Mouse (Mus musculus) G1E-ER4 (cell line): Measurements from ENCODE around the gene Kif12. TPM values are rescaled to one million over a fixed set of nuclear protein-coding genes. Genes with fewer than 3 reads are reported as not detected.

Experiments used
- GATA1 ChIP-seq: IDR thresholded peaks from one replicate; pipeline ENCODE4 v1.8.0; 2012; ENCODE audit warnings: low read length, inconsistent platforms
- polyA plus RNA-seq: library from polyadenylated mRNA; stranded (reverse); fragments of >175 nt; gene quantifications from 2 replicates; pipeline ENCODE4 v1.2.3, GENCODE M21; 2012

Gene Kif12
- not detected in 2 replicates for polyA plus RNA-seq

- no peak for TF ChIP-seq GATA1
Measured at GRCm38 (mm10) chr4:63171969-63172685, at the start of gene Kif12. TSS of gene Kif12 (minus strand) at chr4:63172131.

GRCm38 (mm10) chr4:63221096-63221958, 49.4 kb upstream of the Kif12 start:
- no peak for TF ChIP-seq GATA1

DNA sequence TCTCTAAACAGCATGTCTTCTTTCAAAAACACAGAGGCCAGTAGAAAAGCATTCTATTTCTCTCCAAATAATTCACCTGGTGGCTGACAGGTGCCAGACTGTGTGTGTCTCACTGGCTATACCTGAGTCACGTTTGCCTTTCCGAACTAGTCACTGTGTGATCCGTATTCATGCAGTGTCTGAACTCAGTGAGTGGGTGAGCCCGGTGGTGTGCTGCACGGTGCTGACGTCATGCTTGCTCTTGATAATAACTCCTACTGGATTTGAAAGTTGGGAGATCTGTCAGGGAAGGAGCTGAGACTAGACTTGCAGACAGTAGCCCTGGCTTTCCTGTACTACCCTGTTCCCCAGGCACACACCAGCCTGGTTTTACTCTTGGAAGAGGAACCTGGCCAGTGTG, 47.7 kb upstream of the Kif12 start:
- TF ChIP-seq GATA1 = no peak

- TF ChIP-seq GATA1 = no peak
Measured at GRCm38 (mm10) chr4:63219059-63219458, 47.1 kb upstream of the Kif12 start.

DNA sequence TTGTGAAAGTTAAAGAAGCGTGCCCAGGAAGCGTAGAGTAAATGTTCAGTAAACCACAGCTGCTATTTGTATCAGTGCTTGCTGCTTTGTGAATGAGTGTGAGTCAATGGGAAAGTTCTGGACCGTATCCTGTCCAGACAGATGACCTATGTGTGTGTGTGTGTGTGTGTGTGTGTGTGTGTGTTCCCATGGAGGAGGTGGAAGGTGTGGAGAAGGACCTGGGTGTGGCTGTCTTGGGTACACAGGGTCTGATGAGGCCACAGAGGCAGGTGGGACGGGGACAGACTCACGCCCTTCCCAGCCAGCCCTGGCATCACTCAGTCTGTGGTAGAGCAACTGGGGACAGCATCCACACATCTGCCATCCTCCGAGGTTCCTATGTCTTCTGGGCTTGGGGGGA, 45.6 kb upstream of the Kif12 start:
- no peak for TF ChIP-seq GATA1

- no peak for TF ChIP-seq GATA1
Measured at GRCm38 (mm10) chr4:63216566-63216965, 44.6 kb upstream of the Kif12 start.

- TF ChIP-seq GATA1 = no peak
Measured at GRCm38 (mm10) chr4:63215993-63216531, 44.1 kb upstream of the Kif12 start.

GRCm38 (mm10) chr4:63215185-63215992, 43.5 kb upstream of the Kif12 start:
- no peak for TF ChIP-seq GATA1

DNA sequence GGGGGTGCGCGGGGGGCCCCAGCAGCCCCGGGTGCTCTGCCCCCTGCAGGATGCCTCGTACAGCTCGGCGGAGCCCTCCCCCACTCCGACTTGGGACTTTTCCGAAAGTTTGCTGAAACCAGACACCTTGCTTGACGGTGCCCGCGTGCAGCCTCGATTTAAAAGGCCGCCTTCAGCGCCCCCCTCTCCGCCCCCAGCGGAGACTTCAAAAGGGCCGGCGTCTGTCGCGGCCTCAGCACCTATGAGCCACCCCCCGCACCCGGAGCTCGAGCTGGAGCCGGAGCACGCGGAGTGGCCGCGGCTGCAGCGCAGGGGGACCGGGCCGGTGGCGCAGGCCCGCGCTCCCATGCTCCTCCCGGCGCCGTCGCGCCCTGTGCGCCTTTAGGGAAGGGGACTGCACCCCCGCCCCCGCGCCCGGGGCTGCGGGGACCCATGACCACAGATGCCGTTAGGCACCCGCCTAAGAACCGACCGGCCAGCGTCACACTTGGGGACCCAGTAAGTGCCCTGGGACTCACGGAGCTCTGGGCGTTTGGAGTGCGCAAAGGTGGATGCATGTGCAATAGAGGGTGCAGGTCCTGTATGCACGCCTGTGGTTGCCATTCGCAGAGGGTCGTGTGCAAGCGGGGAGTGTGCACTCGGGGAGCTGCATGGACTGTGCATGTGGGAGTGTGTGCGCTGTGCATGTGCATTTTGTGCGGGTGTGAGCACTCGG, 42.1 kb upstream of the Kif12 start, which contains the start of gene Col27a1:
Col27a1 (plus strand) TSS at position 98 of the 715 bp plus-strand sequence.
- TF ChIP-seq GATA1 = no peak

- TF ChIP-seq GATA1 = no peak
Measured at GRCm38 (mm10) chr4:63205583-63205982, 33.7 kb upstream of the Kif12 start.

- TF ChIP-seq GATA1 = no peak
Measured at GRCm38 (mm10) chr4:63203874-63204273, 31.9 kb upstream of the Kif12 start.

DNA sequence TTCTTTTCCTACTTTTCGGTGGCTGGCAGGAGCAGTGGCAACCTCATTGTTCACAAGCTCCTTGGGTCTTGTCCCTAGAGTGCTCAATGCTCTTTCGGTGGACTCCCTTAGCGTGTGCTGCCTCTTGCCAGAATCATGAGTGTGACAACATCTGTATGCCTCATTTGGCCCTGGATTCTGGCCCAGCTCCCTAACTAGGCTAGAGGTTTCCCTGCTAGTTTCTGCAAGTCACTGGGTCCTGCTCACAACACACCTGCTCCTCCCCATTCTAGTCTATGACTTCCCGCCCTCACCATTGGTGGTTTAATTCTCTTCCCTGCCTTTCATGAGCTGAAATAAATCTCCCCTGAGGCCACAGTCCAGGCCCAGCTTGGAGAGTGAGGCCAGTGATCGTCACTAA, 27.4 kb upstream of the Kif12 start:
- TF ChIP-seq GATA1 = no peak

DNA sequence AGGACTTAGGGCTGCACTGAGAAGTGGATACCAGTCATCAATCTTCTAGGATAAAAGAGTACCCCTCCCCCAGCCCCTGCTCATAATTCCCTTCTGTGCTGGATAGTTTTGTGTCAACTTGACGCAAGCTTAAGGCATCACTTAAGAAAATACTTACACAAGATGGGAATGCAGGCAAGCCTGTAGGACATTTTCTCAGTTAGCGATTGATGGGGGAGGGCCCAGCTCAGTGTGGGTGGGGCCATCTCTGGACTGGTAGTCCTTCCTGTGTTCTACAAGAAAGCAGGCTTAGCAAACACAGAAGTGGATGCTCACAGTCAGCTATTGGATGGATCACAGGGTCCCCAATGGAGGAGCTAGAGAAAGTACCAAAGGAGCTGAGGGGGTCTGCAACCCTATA, 22.4 kb upstream of the Kif12 start:
- no peak for TF ChIP-seq GATA1

DNA sequence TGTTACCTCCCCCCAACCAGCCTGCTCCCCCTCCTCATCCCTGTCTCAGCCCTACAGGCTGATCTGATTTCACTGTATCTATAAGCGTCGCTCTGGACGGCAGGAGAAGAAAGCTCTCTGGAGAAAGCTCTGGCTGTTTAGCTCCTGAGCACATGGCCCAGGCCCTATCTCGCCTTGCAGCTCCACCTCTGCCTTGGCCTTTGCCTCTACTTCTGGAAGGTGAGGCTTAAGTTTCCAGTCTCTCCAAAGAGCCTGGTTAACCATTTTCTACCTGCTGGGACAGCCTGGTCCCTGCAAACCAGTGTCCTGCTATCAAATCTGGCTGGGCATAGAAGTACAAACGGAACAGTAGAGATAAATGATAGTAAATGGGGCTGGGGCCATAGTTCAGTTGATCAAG, 19.7 kb upstream of the Kif12 start:
- no peak for TF ChIP-seq GATA1
